Mouse (Mus musculus): ENCODE data around the gene Gm7942.
"Not testable (repeated sequence)": the region's sequence is repeated elsewhere in the genome, so short reads cannot be mapped to it uniquely, and the experiment has no call there.

Gm7942 gene

DNA sequence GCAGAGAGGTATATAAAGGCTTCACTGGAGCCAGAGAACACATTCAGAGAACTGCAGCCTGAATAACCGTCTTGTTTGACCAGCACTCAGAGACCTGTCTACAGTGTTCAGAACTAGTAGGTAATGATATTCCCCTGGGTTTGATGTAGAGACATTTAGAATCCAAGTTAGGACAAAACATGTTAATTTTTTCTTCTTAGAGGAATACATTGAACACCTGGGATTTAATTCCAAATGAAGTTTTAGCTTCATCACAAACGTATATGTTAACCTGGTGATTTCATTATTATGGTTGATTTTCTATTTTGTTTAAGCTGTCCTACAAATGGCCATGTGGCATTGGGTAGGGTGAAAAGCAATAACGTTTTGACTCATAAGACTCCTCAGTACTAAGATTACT is at the start of gene Gm7942:
TSS of gene Gm7942 (plus strand) at position 301 of the 400 bp plus-strand sequence.
- DNase-seq (ENCODE audit: low spot score): not testable (repeated sequence)

Measured in T-cell, adult 2 months (primary cell).